Comparison of ENCODE assay signal across 35 mouse cellular contexts in genomic region chrX:162545037-162545436, GRCm38 (mm10).
"Had no signal": no experiment of that assay in that cellular context is flagged by ENCODE, and none has a peak within 500 bp of the region (broad histone marks: within the 10 kb centered on the region; RNA-seq: fewer than 3 reads in every experiment).

No protein-coding gene starts in this region.

- H3K36me3 ChIP-seq: heart, embryonic 10.5 days; heart, embryonic 12.5 days; heart, embryonic 13.5 days; heart, embryonic 15.5 days; hindbrain, embryonic 10.5 days; hindbrain, embryonic 12.5 days; hindbrain, embryonic 13.5 days; hindbrain, embryonic 15.5 days; intestine, embryonic 15.5 days; kidney, embryonic 15.5 days had no signal

- H3K4me3 ChIP-seq: heart, embryonic 10.5 days; heart, embryonic 12.5 days; heart, embryonic 13.5 days; heart, embryonic 15.5 days; hindbrain, embryonic 10.5 days; hindbrain, embryonic 12.5 days; hindbrain, embryonic 13.5 days; hindbrain, embryonic 15.5 days; intestine, embryonic 15.5 days; kidney, embryonic 15.5 days; layer of hippocampus, adult 2 months had no signal

- H3K4me1 ChIP-seq: heart, embryonic 10.5 days; heart, embryonic 12.5 days; heart, embryonic 13.5 days; heart, embryonic 15.5 days; hindbrain, embryonic 10.5 days; hindbrain, embryonic 12.5 days; hindbrain, embryonic 13.5 days; hindbrain, embryonic 15.5 days; intestine, embryonic 15.5 days; kidney, embryonic 15.5 days had no signal

- H3K27me3 ChIP-seq: heart, embryonic 12.5 days; heart, embryonic 15.5 days; intestine, embryonic 15.5 days had no signal

- H3K9ac ChIP-seq: heart, embryonic 12.5 days; heart, embryonic 13.5 days; heart, embryonic 15.5 days; hindbrain, embryonic 12.5 days; hindbrain, embryonic 13.5 days; hindbrain, embryonic 14.5 days; hindbrain, embryonic 15.5 days; intestine, embryonic 15.5 days; kidney, embryonic 15.5 days had no signal

- DNase-seq: heart, postnatal 10 days; heart, postnatal 14 days; heart, postnatal 36 days; heart, postnatal 4 days; kidney, adult 11 months; kidney, adult 18-20 months; kidney, adult 2 months; kidney, adult 8-10 months; kidney, adult 9 months; kidney, postnatal 10 days; kidney, postnatal 14 days; kidney, postnatal 25 days; kidney, postnatal 36 days; kidney, postnatal 4 days; layer of hippocampus, adult 9-11 months; layer of hippocampus, postnatal 36 days had no signal

- ATAC-seq: hindbrain, embryonic 16.5 days; hindbrain, postnatal 0 days; inflammation-experienced regulatory T-cells, adult 6 months; intestine, embryonic 15.5 days; intestine, embryonic 16.5 days; intestine, postnatal 0 days had no signal

- H3K9me3 ChIP-seq: heart, embryonic 10.5 days; heart, embryonic 12.5 days; heart, embryonic 15.5 days; hindbrain, embryonic 10.5 days; hindbrain, embryonic 12.5 days; hindbrain, embryonic 13.5 days; hindbrain, embryonic 15.5 days; intestine, embryonic 15.5 days; kidney, embryonic 15.5 days had no signal

- H3K27ac ChIP-seq: heart, embryonic 10.5 days; heart, embryonic 13.5 days; heart, embryonic 15.5 days; hindbrain, embryonic 10.5 days; hindbrain, embryonic 12.5 days; hindbrain, embryonic 13.5 days; hindbrain, embryonic 14.5 days; hindbrain, embryonic 15.5 days; hindbrain, postnatal 0 days; intestine, embryonic 15.5 days; kidney, embryonic 15.5 days; kidney, postnatal 0 days had no signal

- H3K4me2 ChIP-seq: heart, embryonic 11.5 days; heart, embryonic 12.5 days; heart, embryonic 13.5 days; heart, embryonic 15.5 days; hindbrain, embryonic 12.5 days; hindbrain, embryonic 13.5 days; hindbrain, embryonic 14.5 days; hindbrain, embryonic 15.5 days; intestine, embryonic 15.5 days; kidney, embryonic 15.5 days had no signal
